10 mouse cellular contexts compared by ENCODE assay signal in genomic region chr16:8769466-8769865, GRCm38 (mm10). TPM values are rescaled to one million over a fixed set of nuclear protein-coding genes. Genes with fewer than 3 reads are reported as not detected.
DNase-seq lines count a peak whose midpoint lies in the region; ATAC-seq and TF ChIP-seq lines count a peak whose summit lies in the region.
"Had no signal": no experiment of that assay in that cellular context is flagged by ENCODE, and none has a peak within 500 bp of the region (broad histone marks: within the 10 kb centered on the region; RNA-seq: fewer than 3 reads in every experiment).

No protein-coding gene starts in this region.

- 0 out of 2 replicates have a peak, but pooled peaks have one; percentile 3 for ATAC-seq in lung, embryonic 14.5 days (ENCODE audit: insufficient read depth)
- ATAC-seq in Patski, result no peak
- ATAC-seq in hindbrain, postnatal 0 days, result no peak

- H3K4me2 ChIP-seq in lung, embryonic 14.5 days, result no peak overlapping the region
- H3K4me2 ChIP-seq in hindbrain, postnatal 0 days (ENCODE audit: low read depth, low read length), result no peak overlapping the region
- H3K4me2 ChIP-seq: limb, embryonic 13.5 days had no signal

- WGBS in lung, embryonic 14.5 days, result 46% methylated on average over 4 of the region's 4 CpGs
- 64% methylated on average over 4 of the region's 4 CpGs for WGBS in hindbrain, postnatal 0 days

- POLR2A ChIA-PET in Patski (lab: Charles Lee), result interaction anchor here (0.5 kb wide), 1 partner anchor 180 kb away, joined by 5 read pairs; no protein-coding TSS in a partner anchor

- H3K27ac ChIP-seq in lung, embryonic 14.5 days (ENCODE audit: low read depth), result no peak overlapping the region
- no peak overlapping the region for H3K27ac ChIP-seq in hindbrain, postnatal 0 days
- H3K27ac ChIP-seq: hindbrain, embryonic 10.5 days; limb, embryonic 13.5 days had no signal

- TF ChIP-seq CTCF in lung, embryonic 14.5 days (IDR thresholded peaks at IDR 0.05; ENCODE audit: low read depth), result no peak
- peak; percentile 10 for TF ChIP-seq CTCF in Patski (IDR thresholded peaks at IDR 0.05)
- TF ChIP-seq CTCF in hindbrain, postnatal 0 days (IDR thresholded peaks at IDR 0.05; ENCODE audit: low read depth), result no peak

- H3K36me3 ChIP-seq in lung, embryonic 14.5 days (ENCODE audit: insufficient read depth), result no peaks in the 10 kb centered on the region
- H3K36me3 ChIP-seq in hindbrain, postnatal 0 days (ENCODE audit: insufficient read depth, low read length), result no peaks in the 10 kb centered on the region
- H3K36me3 ChIP-seq: hindbrain, embryonic 10.5 days; limb, embryonic 13.5 days had no signal

- H3K4me3 ChIP-seq in lung, embryonic 14.5 days (ENCODE audit: low read depth, low read length), result no peak overlapping the region
- H3K4me3 ChIP-seq in hindbrain, postnatal 0 days (ENCODE audit: low read length), result no peak overlapping the region
- H3K4me3 ChIP-seq: hindbrain, embryonic 10.5 days; limb, embryonic 13.5 days had no signal

- in situ Hi-C loops in Patski (cut with MboI; ENCODE audit: low pct_unique_long_range_greater_than_20kb), result loop anchor here (5.0 to 10.0 kb wide), 3 partner anchors 82 to 355 kb away; no protein-coding TSS in a partner anchor

- no peaks in the 10 kb centered on the region for H3K4me1 ChIP-seq in lung, embryonic 14.5 days (ENCODE audit: insufficient read depth)
- no peaks in the 10 kb centered on the region for H3K4me1 ChIP-seq in hindbrain, postnatal 0 days (ENCODE audit: insufficient read depth, low read length)
- H3K4me1 ChIP-seq: hindbrain, embryonic 10.5 days; limb, embryonic 13.5 days had no signal

- peak; percentile 11 for DNase-seq in cerebellum, adult 9-11 months
- no peak for DNase-seq in cerebellum, adult 8-10 months
- DNase-seq in lung, embryonic 14.5 days, result no peak
- no peak for DNase-seq in lung, postnatal 14 days
- no peak for DNase-seq in Patski (ENCODE audit: low read depth, low spot score)
- peak; percentile 7 for DNase-seq in mesoderm, embryonic 11.5 days (ENCODE audit: low read depth, low spot score)
- no peak for DNase-seq in hindbrain, postnatal 0 days (ENCODE audit: low spot score)
- no peak for DNase-seq in thymus, postnatal 10 days (ENCODE audit: low spot score in 2 of 2)

- CTCF ChIA-PET in Patski (lab: Charles Lee), result interaction anchor here (0.6 to 3.5 kb wide), 13 partner anchors 9 to 358 kb away, joined by 3 to 29 read pairs (median 3); no protein-coding TSS in a partner anchor

- no peaks in the 10 kb centered on the region for H3K9me3 ChIP-seq in lung, embryonic 14.5 days (ENCODE audit: low read depth, low read length)
- no peaks in the 10 kb centered on the region for H3K9me3 ChIP-seq in hindbrain, postnatal 0 days (ENCODE audit: low read length)
- H3K9me3 ChIP-seq: hindbrain, embryonic 10.5 days; limb, embryonic 13.5 days had no signal

- H3K27me3 ChIP-seq in lung, embryonic 14.5 days (ENCODE audit: insufficient read depth, low read length), result no peaks in the 10 kb centered on the region
- no peaks in the 10 kb centered on the region for H3K27me3 ChIP-seq in Patski
- H3K27me3 ChIP-seq in hindbrain, postnatal 0 days (ENCODE audit: insufficient read depth, low read length), result no peaks in the 10 kb centered on the region

- no peak overlapping the region for H3K9ac ChIP-seq in lung, embryonic 14.5 days
- no peak overlapping the region for H3K9ac ChIP-seq in hindbrain, postnatal 0 days (replicated peaks; ENCODE audit: low read length)
- H3K9ac ChIP-seq: limb, embryonic 13.5 days had no signal

RNA-seq across cellular contexts. Expression of gene Usp7, which starts 22.6 kb away (rescaled TPM):
- polyA plus RNA-seq in lung, embryonic 14.5 days (2014; fragmentation: Nextera tagmentation; extraction: Ambion mirVana), result 43.5 and 49.8 TPM in 2 replicates
- polyA plus RNA-seq in Patski (2021), result 84.2 TPM
- total RNA-seq in hindbrain, postnatal 0 days (2014; rRNA removed), result 69.8 and 83.7 TPM in 2 replicates
- polyA plus RNA-seq in hindbrain, postnatal 0 days (2015; fragmentation: Nextera tagmentation; extraction: Ambion mirVana), result 17.5 and 18.9 TPM in 2 replicates

Comparison
In these comparisons a context has a peak if more than half of its experiments do, and no peak if none do; other contexts are left out.
1. DNase-seq: peak in cerebellum, adult 9-11 months (single experiment) and mesoderm, embryonic 11.5 days (single experiment); none in cerebellum, adult 8-10 months (single experiment), lung, embryonic 14.5 days (single experiment), lung, postnatal 14 days (single experiment), Patski (single experiment), hindbrain, postnatal 0 days (single experiment) and thymus, postnatal 10 days (0 of 2).